ENCODE assay signal across 8 mouse cellular contexts in the genomic region with DNA sequence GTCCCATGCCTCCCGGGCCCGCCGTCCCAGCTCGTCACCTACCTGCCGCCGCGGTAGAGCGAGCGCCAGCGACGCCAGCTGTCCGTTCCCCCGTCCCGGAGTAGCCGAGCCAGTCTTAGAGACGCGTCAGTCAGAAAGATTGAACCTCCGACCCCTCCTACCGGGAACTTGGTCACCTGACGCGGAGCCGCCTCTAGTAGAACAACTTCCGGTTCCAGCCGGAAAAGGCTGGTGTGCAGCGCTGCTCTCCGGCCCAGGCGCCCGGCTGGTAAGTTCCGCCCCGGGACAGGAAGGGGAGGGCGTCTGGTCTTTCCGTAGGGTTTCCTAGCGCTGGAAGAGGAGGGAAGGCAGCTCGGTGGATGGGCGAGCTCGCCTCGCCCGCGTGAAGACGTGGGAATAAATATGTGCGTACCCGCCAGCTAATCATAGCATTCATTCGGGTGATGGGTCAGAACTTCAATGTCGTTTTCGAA. TPM values are rescaled to one million over a fixed set of nuclear protein-coding genes. Genes with fewer than 3 reads are reported as not detected.
DNase-seq lines count a peak whose midpoint lies in the region; ATAC-seq and TF ChIP-seq lines count a peak whose summit lies in the region.

A gene (minus strand): TSS at position 197 of the 473 bp plus-strand sequence.

- WGBS in embryonic facial prominence, embryonic 13.5 days = under 1% methylated on average over 45 of the region's 45 CpGs
- WGBS in kidney, adult 2 months = under 1% methylated on average over 45 of the region's 45 CpGs
- under 1% methylated on average over 45 of the region's 45 CpGs for WGBS in limb, embryonic 12.5 days
- WGBS in midbrain, embryonic 15.5 days = under 1% methylated on average over 45 of the region's 45 CpGs
- under 1% methylated on average over 45 of the region's 45 CpGs for WGBS in spleen, adult 2 months

- peak; percentile 95 for DNase-seq in 3134 (ENCODE audit: extremely low read depth, insufficient read length, low spot score)
- peak; percentile 96 for DNase-seq in adrenal gland, postnatal 36 days
- peak; percentile 93 to 98 for DNase-seq in heart, adult 18-20 months
- peak; percentile 98 for DNase-seq in kidney, adult 2 months
- DNase-seq in spleen, adult 2 months (ENCODE audit: low read depth in 1 of 2, low spot score in 2 of 2) = peak; percentile 88 to 90

- H3K9me3 ChIP-seq in embryonic facial prominence, embryonic 13.5 days = no peaks in the 10 kb centered on the region
- no peaks in the 10 kb centered on the region for H3K9me3 ChIP-seq in limb, embryonic 12.5 days
- H3K9me3 ChIP-seq in midbrain, embryonic 15.5 days = no peaks in the 10 kb centered on the region

- no peaks in the 10 kb centered on the region for H3K27me3 ChIP-seq in embryonic facial prominence, embryonic 13.5 days
- no peaks in the 10 kb centered on the region for H3K27me3 ChIP-seq in kidney, adult 2 months (replicated peaks; ENCODE audit: control insufficient read depth, insufficient read depth, low read length)
- no peaks in the 10 kb centered on the region for H3K27me3 ChIP-seq in limb, embryonic 12.5 days
- H3K27me3 ChIP-seq in midbrain, embryonic 15.5 days (replicated peaks) = no peaks in the 10 kb centered on the region
- no peaks in the 10 kb centered on the region for H3K27me3 ChIP-seq in spleen, adult 2 months (ENCODE audit: control insufficient read depth, insufficient read depth, low read length)

- ATAC-seq in embryonic facial prominence, embryonic 13.5 days (ENCODE audit: insufficient number of reproducible peaks, insufficient read depth, low FRiP score, low TSS enrichment, low read depth) = peak; percentile 95
- ATAC-seq in limb, embryonic 12.5 days (ENCODE audit: insufficient number of reproducible peaks, insufficient read depth, low FRiP score, low TSS enrichment, low read depth) = peak; percentile 96
- peak; percentile 98 for ATAC-seq in midbrain, embryonic 15.5 days (replicated peaks)

- TF ChIP-seq CTCF in kidney, adult 2 months (conservative IDR thresholded peaks at IDR 0.05; ENCODE audit: insufficient read depth, insufficient read length, low read depth, low read length) = no peak
- TF ChIP-seq CTCF in spleen, adult 2 months (IDR thresholded peaks at IDR 0.05; ENCODE audit: extremely low read depth, insufficient read depth, insufficient read length, insufficient replicate concordance) = no peak

- peak; percentile 73 for TF ChIP-seq POLR2A in kidney, adult 2 months (IDR thresholded peaks at IDR 0.05; ENCODE audit: low read depth, low read length)
- no peak; the same call in none of the 2 replicates for TF ChIP-seq POLR2A in spleen, adult 2 months (IDR thresholded peaks at IDR 0.05; ENCODE audit: low read depth, low read length)

- H3K4me1 ChIP-seq in embryonic facial prominence, embryonic 13.5 days = peaks cover 20% of the 10 kb centered on the region
- H3K4me1 ChIP-seq in kidney, adult 2 months (ENCODE audit: control insufficient read depth, insufficient read depth, low read length) = peaks cover 4% of the 10 kb centered on the region
- H3K4me1 ChIP-seq in limb, embryonic 12.5 days (replicated peaks) = peaks cover 18% of the 10 kb centered on the region
- H3K4me1 ChIP-seq in midbrain, embryonic 15.5 days = peaks cover 21% of the 10 kb centered on the region
- H3K4me1 ChIP-seq in spleen, adult 2 months (ENCODE audit: control insufficient read depth, insufficient read depth, insufficient read length) = peaks cover 2% of the 10 kb centered on the region; the same call in 1 of the 2 replicates

- H3K4me2 ChIP-seq in embryonic facial prominence, embryonic 13.5 days = peak within 1 kb of the TSS; percentile 88
- peak within 1 kb of the TSS; percentile 71 for H3K4me2 ChIP-seq in limb, embryonic 12.5 days
- H3K4me2 ChIP-seq in midbrain, embryonic 15.5 days = peak within 1 kb of the TSS; percentile 66

- H3K9ac ChIP-seq in embryonic facial prominence, embryonic 13.5 days = peak within 1 kb of the TSS; percentile 91
- peak within 1 kb of the TSS; percentile 82 for H3K9ac ChIP-seq in limb, embryonic 12.5 days (replicated peaks)
- peak within 1 kb of the TSS; percentile 85 for H3K9ac ChIP-seq in midbrain, embryonic 15.5 days

- peaks cover 13% of the 10 kb centered on the region for H3K36me3 ChIP-seq in embryonic facial prominence, embryonic 13.5 days
- no peaks in the 10 kb centered on the region for H3K36me3 ChIP-seq in kidney, adult 2 months (ENCODE audit: control insufficient read depth, insufficient read depth, low read length)
- H3K36me3 ChIP-seq in limb, embryonic 12.5 days = peaks cover 13% of the 10 kb centered on the region; the same call in 1 of the 2 replicates
- peaks cover 8% of the 10 kb centered on the region; the same call in 1 of the 2 replicates for H3K36me3 ChIP-seq in midbrain, embryonic 15.5 days (replicated peaks)
- 0 out of 2 replicates have a peak, but pooled peaks cover 2% of the 10 kb centered on the region for H3K36me3 ChIP-seq in spleen, adult 2 months (ENCODE audit: control insufficient read depth, insufficient read depth, low read length)

- peak within 1 kb of the TSS; percentile 93 for H3K4me3 ChIP-seq in embryonic facial prominence, embryonic 13.5 days
- H3K4me3 ChIP-seq in kidney, adult 2 months (ENCODE audit: insufficient read depth, low read depth, low read length) = peak within 1 kb of the TSS; percentile 77
- peak within 1 kb of the TSS; percentile 86 for H3K4me3 ChIP-seq in limb, embryonic 12.5 days (replicated peaks)
- peak within 1 kb of the TSS; percentile 80 for H3K4me3 ChIP-seq in midbrain, embryonic 15.5 days
- H3K4me3 ChIP-seq in spleen, adult 2 months (ENCODE audit: extremely low read depth, insufficient read depth, insufficient read length) = peak within 1 kb of the TSS; percentile 94

- peak within 1 kb of the TSS; percentile 91 for H3K27ac ChIP-seq in embryonic facial prominence, embryonic 13.5 days
- peak within 1 kb of the TSS; percentile 92 for H3K27ac ChIP-seq in kidney, adult 2 months (ENCODE audit: insufficient read depth, low read depth, low read length)
- H3K27ac ChIP-seq in limb, embryonic 12.5 days = peak within 1 kb of the TSS; percentile 90
- H3K27ac ChIP-seq in midbrain, embryonic 15.5 days = peak within 1 kb of the TSS; percentile 91
- peak within 1 kb of the TSS; percentile 85 for H3K27ac ChIP-seq in spleen, adult 2 months (ENCODE audit: insufficient read depth, low read length)

RNA-seq across cellular contexts. Expression of the gene that starts here (rescaled TPM):
- 10 to 100 TPM; 30.8 to 42.9 TPM for total RNA-seq in adrenal gland, postnatal 36 days (2021)
- 34.0 and 34.1 TPM in 2 replicates for polyA plus RNA-seq in embryonic facial prominence, embryonic 13.5 days (2015; fragmentation: Nextera tagmentation; extraction: Ambion mirVana)
- 10 to 100 TPM; 20.2 to 23.1 TPM for total RNA-seq in heart, adult 18-20 months (2021)
- polyA plus RNA-seq in kidney, adult 2 months (2012; rRNA removed) = 48.9 and 49.4 TPM in 2 replicates
- 35.4 and 36.8 TPM in 2 replicates for polyA plus RNA-seq in limb, embryonic 12.5 days (2016; fragmentation: Nextera tagmentation; extraction: Ambion mirVana)
- polyA plus RNA-seq in midbrain, embryonic 15.5 days (2015; fragmentation: Nextera tagmentation; extraction: Ambion mirVana) = 47.2 and 48.2 TPM in 2 replicates
- polyA plus RNA-seq in spleen, adult 2 months (2012; rRNA removed) = 12.8 and 13.1 TPM in 2 replicates

Comparison
In these comparisons a context has a peak if more than half of its experiments do, and no peak if none do; other contexts are left out.
1. Peak in every context shown above with its lines: DNase-seq, ATAC-seq, H3K4me3 ChIP-seq and H3K27ac ChIP-seq.